ENCODE assay signal across 26 mouse cellular contexts in genomic region chr19:47153767-47154166, GRCm38 (mm10). TPM values are rescaled to one million over a fixed set of nuclear protein-coding genes. Genes with fewer than 3 reads are reported as not detected.
DNase-seq lines count a peak whose midpoint lies in the region; ATAC-seq lines count a peak whose summit lies in the region.
"Had no signal": no experiment of that assay in that cellular context is flagged by ENCODE, and none has a peak within 500 bp of the region (broad histone marks: within the 10 kb centered on the region; RNA-seq: fewer than 3 reads in every experiment).

No protein-coding gene starts in this region.

- 90% methylated on average over 7 of the region's 7 CpGs for WGBS in midbrain, embryonic 14.5 days

- H3K27me3 ChIP-seq in midbrain, embryonic 14.5 days (ENCODE audit: control insufficient read depth, insufficient read depth, low read length) = no peaks in the 10 kb centered on the region
- H3K27me3 ChIP-seq: CH12.LX had no signal

- no peak overlapping the region for H3K4me3 ChIP-seq in midbrain, embryonic 14.5 days (replicated peaks; ENCODE audit: low read depth, low read length)

- no peak overlapping the region for H3K4me2 ChIP-seq in midbrain, embryonic 14.5 days (ENCODE audit: low read length)

- H3K36me3 ChIP-seq in midbrain, embryonic 14.5 days (ENCODE audit: control insufficient read depth, insufficient read depth, low read length) = no peaks in the 10 kb centered on the region
- H3K36me3 ChIP-seq: G1E had no signal

- H3K4me1 ChIP-seq in midbrain, embryonic 14.5 days (ENCODE audit: control insufficient read depth, insufficient read depth, low read length) = no peaks in the 10 kb centered on the region; the same call in 1 of the 2 replicates

- H3K27ac ChIP-seq in midbrain, embryonic 14.5 days (replicated peaks; ENCODE audit: low read depth, low read length) = no peak overlapping the region

- H3K9me3 ChIP-seq in midbrain, embryonic 14.5 days (ENCODE audit: control insufficient read depth, low read length) = no peaks in the 10 kb centered on the region
- H3K9me3 ChIP-seq: G1E had no signal

- DNase-seq in ES-CJ7 (ENCODE audit: low read depth, low spot score) (peak; percentile 59), R1 (ENCODE audit: low read depth, low spot score) (peak; percentile 65), ZHBTc4 (ENCODE audit: low read depth, low spot score) (peak; percentile 66)
- no peak for DNase-seq in midbrain, embryonic 14.5 days
- no peak for DNase-seq in kidney, postnatal 25 days
- DNase-seq in layer of hippocampus, adult 9-11 months = no peak
- DNase-seq: adrenal gland, adult 2 months; adrenal gland, adult 8-10 months; adrenal gland, postnatal 10 days; adrenal gland, postnatal 14 days; adrenal gland, postnatal 25 days; adrenal gland, postnatal 36 days; B cell, adult 2 months; cerebellum, adult 11 months; cerebellum, adult 11-12 months; cerebellum, adult 18-20 months; cerebellum, adult 2 months; cerebellum, adult 8-10 months; cerebellum, adult 9-10 months had no signal

- no peak overlapping the region for H3K9ac ChIP-seq in midbrain, embryonic 14.5 days (replicated peaks; ENCODE audit: low read length)

- no peak for ATAC-seq in midbrain, embryonic 14.5 days (ENCODE audit: low FRiP score, low TSS enrichment)
- ATAC-seq: activated CD4-positive, CD25-positive, alpha-beta regulatory T cell, adult 4 months; CD4-positive, CD25-positive, alpha-beta regulatory T cell, adult 4 months; Patski had no signal

RNA-seq across cellular contexts. Expression of gene Calhm3, which starts 3.8 kb away (rescaled TPM):
- polyA plus RNA-seq in midbrain, embryonic 14.5 days (2014; fragmentation: Nextera tagmentation; extraction: Ambion mirVana) = not detected in 2 replicates
- polyA plus RNA-seq: activated CD4-positive, CD25-positive, alpha-beta regulatory T cell, adult 4 months; adrenal gland, adult 2 months; C2C12; CD4-positive, CD25-positive, alpha-beta regulatory T cell, adult 4 months; cerebellum, adult 2 months; G1E; Patski had no signal

RNA-seq across cellular contexts. Expression of gene Calhm1, which starts 9.7 kb away (rescaled TPM):
- not detected in 2 replicates for polyA plus RNA-seq in midbrain, embryonic 14.5 days (2014; fragmentation: Nextera tagmentation; extraction: Ambion mirVana)
- polyA plus RNA-seq: activated CD4-positive, CD25-positive, alpha-beta regulatory T cell, adult 4 months; adrenal gland, adult 2 months; brain, embryonic 14.5 days; C2C12; CD4-positive, CD25-positive, alpha-beta regulatory T cell, adult 4 months; cerebellum, adult 2 months; G1E; Patski had no signal

RNA-seq across cellular contexts. Expression of gene Calhm2, which starts 15.7 kb away (rescaled TPM):
- 0.45 and 0.49 TPM in 2 replicates for polyA plus RNA-seq in midbrain, embryonic 14.5 days (2014; fragmentation: Nextera tagmentation; extraction: Ambion mirVana)

RNA-seq across cellular contexts. Expression of gene Neurl1a, which starts 24.9 kb away (rescaled TPM):
- polyA plus RNA-seq in midbrain, embryonic 14.5 days (2014; fragmentation: Nextera tagmentation; extraction: Ambion mirVana) = 9.6 and 11.4 TPM in 2 replicates
- polyA plus RNA-seq: G1E had no signal

Comparison
In these comparisons a context has a peak if more than half of its experiments do, and no peak if none do; other contexts are left out.
1. DNase-seq: peak in ES-CJ7 (single experiment), R1 (single experiment) and ZHBTc4 (single experiment); none in midbrain, embryonic 14.5 days (single experiment), kidney, postnatal 25 days (0 of 2) and layer of hippocampus, adult 9-11 months (single experiment).